Mouse (Mus musculus): ENCODE measurements around the gene Dnajb14. TPM values are rescaled to one million over a fixed set of nuclear protein-coding genes. Genes with fewer than 3 reads are reported as not detected.
"Not testable (repeated sequence)": the region's sequence is repeated elsewhere in the genome, so short reads cannot be mapped to it uniquely, and the experiment has no call there.

Dnajb14 gene
- total RNA-seq, 2 experiments from 2014 or later, result 28.3 to 30.1 TPM

DNA sequence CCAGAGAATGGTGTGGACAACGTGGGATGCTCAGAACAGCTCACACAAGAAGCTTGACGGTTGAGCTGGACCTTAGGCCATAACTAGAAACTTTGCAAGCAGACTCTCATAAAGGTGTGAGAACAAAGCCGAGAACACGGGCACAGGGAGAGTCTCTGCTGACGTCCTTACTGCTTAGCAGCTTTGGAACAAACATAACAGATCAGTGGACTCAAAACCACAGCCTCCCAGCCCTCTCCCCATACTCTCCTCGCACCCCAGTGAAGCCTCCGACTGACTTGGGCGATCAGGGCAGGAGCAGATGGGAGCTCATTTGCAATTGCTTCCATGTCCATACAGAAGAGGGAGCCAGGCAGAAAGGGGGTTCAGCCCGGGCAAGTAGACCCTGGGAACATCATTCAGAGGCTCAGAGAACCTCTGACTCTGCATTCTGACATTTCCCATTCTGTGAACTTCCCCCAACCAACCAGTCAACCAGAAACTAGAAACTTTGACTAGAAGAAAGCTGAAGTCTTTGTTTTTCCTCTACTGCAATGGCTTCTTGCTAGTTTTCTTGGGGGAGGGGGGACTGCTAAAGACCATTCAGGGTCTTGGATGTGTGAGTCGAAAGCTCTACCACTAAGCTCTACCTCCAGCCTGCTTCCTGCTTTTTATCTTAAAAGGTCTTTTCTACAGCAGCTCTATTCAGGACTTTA lies 82.9 kb downstream of the Dnajb14 start:
- DNase-seq, result no peak
- intact Hi-C loops (cut with DNase I), result no loop called here

GRCm38 (mm10) chr3:137951302-137951701 lies 83.8 kb downstream of the Dnajb14 start:
- DNase-seq; intact Hi-C loops (cut with DNase I): not testable (repeated sequence)

DNA sequence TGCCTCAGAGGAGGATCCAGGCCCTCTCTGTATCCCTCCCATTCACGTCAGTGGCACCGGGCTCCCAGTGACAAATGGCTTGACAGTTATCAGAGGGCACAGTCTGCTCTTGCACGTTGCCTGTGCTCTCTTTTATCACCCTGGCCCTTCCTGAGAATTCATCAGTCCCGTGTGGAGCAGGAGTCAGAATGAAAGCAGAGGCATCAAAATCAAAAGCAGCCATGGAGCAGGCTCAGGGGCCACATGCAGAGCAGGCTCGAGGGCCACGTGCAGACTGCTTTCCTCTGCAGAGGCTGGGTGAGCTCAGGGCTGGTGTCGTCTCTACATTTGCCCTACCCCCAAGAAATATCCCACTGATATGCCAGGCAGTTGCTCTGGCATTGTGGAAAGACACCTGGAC lies 84.3 kb downstream of the Dnajb14 start:
- DNase-seq, result no peak
- intact Hi-C loops (cut with DNase I), result no loop called here

GRCm38 (mm10) chr3:137952225-137952913 lies 84.9 kb downstream of the Dnajb14 start:
- intact Hi-C loops (cut with DNase I), result no loop called here
- DNase-seq, result no peak

GRCm38 (mm10) chr3:137952914-137953880 lies 85.7 kb downstream of the Dnajb14 start:
- intact Hi-C loops (cut with DNase I), result no loop called here
- peak; percentile 35 for DNase-seq

GRCm38 (mm10) chr3:137954256-137954916 lies 86.9 kb downstream of the Dnajb14 start:
- intact Hi-C loops (cut with DNase I), result no loop called here

GRCm38 (mm10) chr3:137955560-137956081 lies 88.1 kb downstream of the Dnajb14 start:
- no peak for DNase-seq
- intact Hi-C loops (cut with DNase I), result no loop called here

More at GRCm38 (mm10) chr3:137954256-137954916, 86.9 kb downstream of the Dnajb14 start:
- DNase-seq, result no peak

DNA sequence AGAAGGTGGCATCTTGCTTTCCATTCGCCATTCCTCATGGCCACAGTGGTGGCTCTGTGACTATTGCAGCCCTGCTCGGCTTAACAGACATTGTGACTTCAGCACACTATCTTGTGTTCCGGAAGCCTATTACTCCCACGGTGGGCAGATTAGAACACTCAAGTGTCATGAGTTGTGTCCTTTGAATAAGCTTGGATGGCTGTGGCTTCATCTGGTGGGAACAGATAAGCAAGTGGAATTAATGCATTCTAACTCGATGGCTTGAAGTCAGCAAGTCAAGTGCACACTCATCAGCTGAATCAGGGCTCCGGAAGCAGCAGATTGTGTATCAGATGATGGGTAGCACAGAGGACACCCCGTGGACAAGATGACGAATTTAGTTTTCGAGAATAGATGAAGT lies 90.4 kb downstream of the Dnajb14 start:
- intact Hi-C loops (cut with DNase I), result no loop called here
- DNase-seq, result no peak

- DNase-seq, result no peak
- intact Hi-C loops (cut with DNase I), result no loop called here
Observed at GRCm38 (mm10) chr3:137958352-137958751, 90.9 kb downstream of the Dnajb14 start.

DNA sequence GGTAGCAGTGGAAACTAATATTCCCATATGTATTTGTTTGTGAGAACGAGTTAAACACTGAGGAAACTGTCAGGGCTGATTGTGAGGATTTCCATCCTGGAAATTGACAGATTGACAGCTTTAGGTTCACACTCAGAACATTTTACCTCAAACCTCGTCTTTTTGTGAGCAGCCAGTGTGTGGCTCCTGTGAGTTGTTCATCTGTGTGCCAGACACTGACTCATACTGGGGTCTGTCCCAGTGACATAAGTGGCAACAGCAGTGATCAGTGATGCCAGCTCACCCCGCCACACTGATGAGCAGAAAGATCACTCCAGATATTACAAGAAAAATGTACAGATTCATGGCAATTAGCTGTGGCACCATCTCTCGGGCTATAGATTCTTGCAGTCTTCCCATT lies 92.0 kb downstream of the Dnajb14 start:
- intact Hi-C loops (cut with DNase I), result no loop called here
- no peak for DNase-seq

DNA sequence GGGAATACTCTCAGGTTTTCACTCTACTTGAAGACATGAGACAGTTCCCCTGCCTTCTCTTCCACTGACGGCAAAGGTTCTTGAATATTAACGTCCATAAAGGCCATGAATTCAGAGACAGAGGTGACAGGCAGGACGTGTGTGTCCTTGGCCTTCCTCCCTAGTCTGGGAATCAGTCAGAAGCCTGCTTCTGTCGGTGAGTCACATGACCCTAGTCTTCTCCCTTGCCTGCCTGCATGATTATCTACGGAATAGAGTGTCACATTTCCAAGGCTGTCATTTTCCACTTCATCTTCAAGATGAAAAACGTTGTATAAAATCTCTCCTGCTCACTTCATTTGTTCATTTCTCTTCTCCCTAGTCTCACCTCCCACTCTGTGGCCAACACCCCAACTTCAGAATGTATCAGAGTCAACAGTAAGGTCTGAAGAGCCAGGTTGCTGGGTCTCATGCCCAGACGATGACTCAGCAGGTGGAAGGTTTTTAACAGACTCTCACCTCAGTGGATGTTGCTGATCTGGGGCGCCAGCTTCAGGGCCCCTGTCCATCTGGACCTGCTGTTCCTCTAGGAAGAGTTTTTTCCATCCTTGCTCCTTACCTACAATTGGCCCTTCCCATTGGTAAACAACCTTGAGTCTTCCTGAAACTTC lies 94.4 kb downstream of the Dnajb14 start:
- intact Hi-C loops (cut with DNase I), result no loop called here
- DNase-seq, result no peak

DNA sequence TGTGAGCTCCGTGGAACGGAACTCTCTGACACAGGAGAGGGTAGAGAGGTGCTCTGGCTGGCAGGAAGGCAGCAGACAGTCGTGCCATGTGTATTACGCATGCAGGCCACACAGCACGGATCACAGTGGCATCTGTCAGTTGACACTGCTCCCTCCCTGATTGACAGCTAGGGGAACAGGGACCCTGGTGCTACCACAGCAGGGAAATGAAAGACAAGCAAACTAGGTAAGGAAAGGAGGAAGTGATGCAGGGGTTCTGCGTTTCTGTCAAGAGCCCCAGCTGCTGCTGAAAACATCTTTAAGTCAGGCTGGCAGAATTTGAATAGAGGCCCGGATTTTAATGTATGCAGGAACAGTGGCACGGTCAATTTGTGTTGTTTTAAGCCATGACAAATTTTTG lies 96.0 kb downstream of the Dnajb14 start:
- no peak for DNase-seq
- intact Hi-C loops (cut with DNase I), result no loop called here

- intact Hi-C loops (cut with DNase I); DNase-seq: not testable (repeated sequence)
Observed at GRCm38 (mm10) chr3:137964014-137964413, 96.5 kb downstream of the Dnajb14 start.

Other genes starting within 250 kb of the Dnajb14 start
- 1 to 10 TPM; 3.6 to 5.0 TPM for gene Ddit4l, start 246.1 kb upstream of the Dnajb14 start, total RNA-seq (2021)
- gene Gm21962, start 196.2 kb upstream of the Dnajb14 start, total RNA-seq (2021), result not detected
- 100 to 1,000 TPM; 187 to 226 TPM for gene H2afz, start 3.2 kb upstream of the Dnajb14 start, total RNA-seq (2021)
- gene Lamtor3, start 50.8 kb downstream of the Dnajb14 start, total RNA-seq (2021), result 10 to 100 TPM; 69.0 to 73.3 TPM
- gene Dapp1, start 113.9 kb downstream of the Dnajb14 start, total RNA-seq (2021), result 1 to 10 TPM; 4.7 to 4.8 TPM
- gene 1110002E22Rik, start 197.4 kb downstream of the Dnajb14 start, total RNA-seq (2021), result 1 to 10 TPM; 2.8 to 3.4 TPM
- not detected for gene Gm5105, start 199.7 kb downstream of the Dnajb14 start, total RNA-seq (2021)

All from left cerebral cortex, postnatal 4 days (tissue).